Mouse (Mus musculus) spleen, embryonic (tissue): ENCODE data around the gene Cog2.

Experiments
- CTCF ChIA-PET: fragments of 350-600 bp; sonication (Branson Sonifier 250); formaldehyde crosslinking; loops from one replicate; lab custom pipeline; 2022; lab: Charles Lee

The Cog2 gene

GRCm38 (mm10) chr8:124569593-124569992 lies 49.0 kb downstream of the Cog2 start, which contains the start of gene Agt:
Gene Agt (minus strand): TSS chr8:124569706.
- CTCF ChIA-PET, result no interaction called here

- CTCF ChIA-PET, result no interaction called here
Observed at GRCm38 (mm10) chr8:124571732-124572429, 51.3 kb downstream of the Cog2 start.

- CTCF ChIA-PET, result no interaction called here
Observed at GRCm38 (mm10) chr8:124572430-124572775, 51.8 kb downstream of the Cog2 start.

GRCm38 (mm10) chr8:124573552-124574340 lies 53.2 kb downstream of the Cog2 start:
- CTCF ChIA-PET, result interaction anchor here (0.6 kb wide), 1 partner anchor 621 kb away, joined by 4 read pairs; no protein-coding TSS in a partner anchor

- CTCF ChIA-PET, result no interaction called here
Observed at GRCm38 (mm10) chr8:124575811-124576210, 55.2 kb downstream of the Cog2 start, which contains the start of gene Capn9. Gene Capn9 (plus strand): TSS chr8:124576111.

- CTCF ChIA-PET, result no interaction called here
Observed at GRCm38 (mm10) chr8:124576751-124577150, 56.2 kb downstream of the Cog2 start.

- CTCF ChIA-PET, result no interaction called here
Observed at GRCm38 (mm10) chr8:124585718-124586425, 65.3 kb downstream of the Cog2 start.

GRCm38 (mm10) chr8:124586556-124586955 lies 66.0 kb downstream of the Cog2 start:
- CTCF ChIA-PET, result no interaction called here

- CTCF ChIA-PET, result no interaction called here
Observed at GRCm38 (mm10) chr8:124589393-124589792, 68.8 kb downstream of the Cog2 start.
